Mouse (Mus musculus) kidney, embryonic 14.5 days (tissue): ENCODE results near the gene Lingo2. TPM values are rescaled to one million over a fixed set of nuclear protein-coding genes. Genes with fewer than 3 reads are reported as not detected.

Source experiments
- ATAC-seq: fragments of 200-750 bp; cut with Nextera tagmentation; 2 replicates; pipeline ENCODE4 v1.8.0; 2017; ENCODE audit warnings: moderate number of reproducible peaks, mild to moderate bottlenecking, moderate TSS enrichment, moderate library complexity; ENCODE audit not compliant: low FRiP score, low TSS enrichment
- H3K27ac ChIP-seq: fragments of 300-500 bp; sonication (generic); 2 replicates; pipeline ENCODE4 v1.5.1; 2014; ENCODE audit warnings: low read depth, mild to moderate bottlenecking, low read length, moderate library complexity, mixed read lengths
- H3K27me3 ChIP-seq: fragments of 300-500 bp; sonication (generic); 2 replicates; pipeline ENCODE4 v1.6.1; 2014; ENCODE audit warnings: mild to moderate bottlenecking, low read length; ENCODE audit not compliant: control insufficient read depth, insufficient read depth
- H3K36me3 ChIP-seq: fragments of 300-500 bp; sonication (generic); 2 replicates; pipeline ENCODE4 v1.6.1; 2014; ENCODE audit warnings: low read length, mixed read lengths; ENCODE audit not compliant: control insufficient read depth, insufficient read depth
- H3K4me1 ChIP-seq: fragments of 300-500 bp; sonication (generic); 2 replicates; pipeline ENCODE4 v1.6.1; 2014; ENCODE audit warnings: low read length, mixed read lengths; ENCODE audit not compliant: control insufficient read depth, insufficient read depth
- H3K4me2 ChIP-seq: fragments of 300-500 bp; sonication (generic); replicated peaks from 2 replicates; pipeline ENCODE4 v1.6.1; 2014; ENCODE audit warnings: low read depth, mild to moderate bottlenecking, low read length
- H3K4me3 ChIP-seq: fragments of 300-500 bp; sonication (generic); 2 replicates; pipeline ENCODE4 v1.5.1; 2014; ENCODE audit warnings: mild to moderate bottlenecking, low read length
- H3K9ac ChIP-seq: fragments of 300-500 bp; sonication (generic); 2 replicates; pipeline ENCODE4 v1.6.1; 2014; ENCODE audit warnings: low read depth, mild to moderate bottlenecking, low read length, moderate library complexity
- H3K9me3 ChIP-seq: fragments of 300-500 bp; sonication (generic); 2 replicates; pipeline ENCODE4 v1.6.1; 2016; ENCODE audit warnings: low read length; ENCODE audit not compliant: control insufficient read depth
- WGBS: fragments of 180-500 bp; shearing (Covaris S2); extraction: QIAGEN DNeasy Blood & Tissue Kit; methylation state at CpG from one replicate; pipeline ENCODE4 v1.1.7; 2014; 5-methylcytosine and 5-hydroxymethylcytosine counted together
- polyA plus RNA-seq: library from polyadenylated mRNA; unstranded; fragments of >200 nt; fragmentation: Nextera tagmentation; extraction: Ambion mirVana; gene quantifications from 2 replicates; pipeline ENCODE4 v1.2.1, GENCODE M21; 2014

Gene Lingo2
- polyA plus RNA-seq, 1 experiment from 2014 or later, result 0.41 TPM

DNA sequence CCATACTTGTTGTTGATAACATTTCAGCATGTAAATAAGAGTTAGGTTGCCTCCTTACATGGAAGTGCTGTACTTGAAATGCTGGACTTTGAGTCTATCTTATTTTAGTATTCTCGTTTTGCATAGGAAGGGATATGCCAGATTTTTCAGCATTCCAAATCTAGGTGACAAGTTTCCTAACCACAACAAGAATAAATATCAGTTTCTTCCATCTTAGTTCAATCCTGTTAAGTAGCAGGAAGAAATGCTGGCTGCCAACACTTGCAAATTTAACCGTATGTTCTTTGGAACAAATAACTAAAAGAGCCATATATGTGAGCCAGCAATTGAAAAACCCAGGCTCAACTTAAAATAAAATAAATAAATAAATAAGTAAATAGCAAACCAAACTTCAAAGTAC lies 315.9 kb downstream of the Lingo2 start:
- Histone ChIP-seq H3K4me3 (no peak overlapping the region), H3K4me1 (no peaks in the 10 kb centered on the region), H3K27me3 (no peaks in the 10 kb centered on the region), H3K9me3 (no peaks in the 10 kb centered on the region), H3K36me3 (no peaks in the 10 kb centered on the region), H3K4me2 (no peak overlapping the region), H3K9ac (no peak overlapping the region), H3K27ac (no peak overlapping the region)
- ATAC-seq, result no peak
- WGBS, result 85% methylated on average over 2 of the region's 2 CpGs

DNA sequence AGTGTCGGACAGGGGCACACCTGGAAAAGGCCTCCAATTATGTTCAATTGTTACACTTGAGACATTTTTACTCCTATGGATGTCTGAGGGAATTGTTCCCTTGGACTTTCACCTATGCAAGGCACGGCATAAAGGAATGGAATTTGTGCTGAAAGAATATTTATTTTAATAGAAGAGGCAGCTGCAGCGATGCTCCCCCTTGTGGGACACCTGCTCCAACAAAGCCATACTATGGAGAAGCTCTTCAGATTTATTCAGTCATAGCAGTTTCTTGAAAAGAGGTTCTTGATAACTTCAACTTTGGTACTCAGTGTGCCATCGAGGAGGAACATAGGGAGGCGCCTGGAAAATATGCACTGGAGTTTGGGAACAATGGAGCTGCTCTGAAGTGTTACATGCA lies 374.7 kb downstream of the Lingo2 start:
- Histone ChIP-seq H3K9ac (no peak overlapping the region), H3K4me1 (no peaks in the 10 kb centered on the region), H3K36me3 (no peaks in the 10 kb centered on the region), H3K4me3 (no peak overlapping the region), H3K9me3 (no peaks in the 10 kb centered on the region), H3K27ac (no peak overlapping the region), H3K27me3 (no peaks in the 10 kb centered on the region), H3K4me2 (no peak overlapping the region)
- ATAC-seq, result no peak
- WGBS, result 80% methylated on average over 5 of the region's 5 CpGs

DNA sequence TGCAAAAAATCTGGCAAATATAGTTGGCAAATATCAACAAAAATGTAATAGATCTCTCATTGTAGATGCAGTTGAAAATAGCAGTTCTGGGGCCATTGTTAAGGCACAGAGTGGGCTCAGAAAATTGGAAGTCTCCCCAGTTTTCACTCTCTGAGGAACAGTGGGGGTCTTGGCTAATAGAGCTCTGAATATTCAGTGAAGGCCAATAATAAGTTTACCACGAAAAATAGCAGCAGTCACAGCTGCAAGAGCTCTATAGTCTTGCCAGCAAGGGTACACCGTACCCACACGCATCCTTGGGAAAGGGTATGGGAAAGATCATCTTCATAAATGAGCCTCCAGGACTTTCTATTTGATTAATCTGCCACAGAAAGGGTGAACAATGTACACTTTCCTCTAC lies 375.3 kb downstream of the Lingo2 start:
- no peak overlapping the region for H3K9ac ChIP-seq
- H3K27ac ChIP-seq, result no peak overlapping the region
- no peak overlapping the region for H3K4me2 ChIP-seq
- H3K27me3 ChIP-seq, result no peaks in the 10 kb centered on the region
- no peaks in the 10 kb centered on the region for H3K36me3 ChIP-seq
- H3K9me3 ChIP-seq, result no peaks in the 10 kb centered on the region
- 81% methylated on average over 3 of the region's 3 CpGs for whole genome bisulfite sequencing
- no peak for ATAC-seq
- H3K4me1 ChIP-seq, result no peaks in the 10 kb centered on the region
- no peak overlapping the region for H3K4me3 ChIP-seq

DNA sequence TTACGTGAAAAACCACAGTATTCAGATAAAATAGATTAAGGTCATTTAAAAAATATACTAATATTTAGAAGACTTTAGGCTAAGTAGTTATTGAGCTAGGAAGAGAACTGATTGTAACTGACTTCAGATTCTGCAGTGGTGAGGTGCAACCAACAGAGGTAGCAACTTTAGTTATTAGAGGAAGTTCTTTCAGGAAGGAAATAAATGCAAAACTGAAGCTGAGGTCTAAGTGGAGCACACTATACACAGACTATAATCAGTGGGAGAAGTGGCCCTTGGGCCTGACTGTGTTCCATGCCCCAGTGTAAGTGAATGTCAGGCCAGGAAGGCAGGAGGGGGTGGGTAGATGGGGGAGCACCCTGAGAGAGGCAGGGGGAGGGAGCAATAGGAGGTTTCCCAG lies 385.0 kb downstream of the Lingo2 start:
- Histone ChIP-seq H3K4me3 (no peak overlapping the region), H3K4me1 (no peaks in the 10 kb centered on the region), H3K4me2 (no peak overlapping the region), H3K27ac (no peak overlapping the region), H3K27me3 (no peaks in the 10 kb centered on the region), H3K36me3 (no peaks in the 10 kb centered on the region), H3K9me3 (no peaks in the 10 kb centered on the region), H3K9ac (no peak overlapping the region)
- 92% methylated on average over 1 of the region's 1 CpGs for WGBS
- ATAC-seq, result no peak

DNA sequence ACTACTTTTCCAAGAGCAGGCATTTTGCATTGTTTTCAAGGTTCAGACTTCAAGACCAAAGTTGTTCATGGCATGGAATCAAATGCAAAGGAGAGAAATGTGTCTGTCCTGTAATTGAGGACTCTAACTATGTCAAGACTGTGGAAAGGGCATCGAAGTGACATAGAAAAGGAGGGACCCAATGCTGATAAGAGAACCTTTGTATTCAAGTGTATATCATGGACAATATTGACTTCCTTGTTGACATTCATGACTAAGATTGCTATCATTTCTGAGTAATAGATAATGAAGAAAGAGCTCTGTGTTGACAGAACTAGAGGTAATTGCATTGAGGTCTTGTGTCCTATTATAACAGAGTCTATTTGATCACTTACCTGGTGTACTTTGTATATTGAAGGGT lies 390.6 kb downstream of the Lingo2 start:
- H3K4me3 ChIP-seq, result no peak overlapping the region
- H3K9ac ChIP-seq, result no peak overlapping the region
- no peak overlapping the region for H3K27ac ChIP-seq
- no peak for ATAC-seq
- H3K27me3 ChIP-seq, result no peaks in the 10 kb centered on the region
- 88% methylated on average over 1 of the region's 1 CpGs for WGBS
- H3K36me3 ChIP-seq, result no peaks in the 10 kb centered on the region
- H3K4me2 ChIP-seq, result no peak overlapping the region
- no peaks in the 10 kb centered on the region for H3K9me3 ChIP-seq
- no peaks in the 10 kb centered on the region for H3K4me1 ChIP-seq

DNA sequence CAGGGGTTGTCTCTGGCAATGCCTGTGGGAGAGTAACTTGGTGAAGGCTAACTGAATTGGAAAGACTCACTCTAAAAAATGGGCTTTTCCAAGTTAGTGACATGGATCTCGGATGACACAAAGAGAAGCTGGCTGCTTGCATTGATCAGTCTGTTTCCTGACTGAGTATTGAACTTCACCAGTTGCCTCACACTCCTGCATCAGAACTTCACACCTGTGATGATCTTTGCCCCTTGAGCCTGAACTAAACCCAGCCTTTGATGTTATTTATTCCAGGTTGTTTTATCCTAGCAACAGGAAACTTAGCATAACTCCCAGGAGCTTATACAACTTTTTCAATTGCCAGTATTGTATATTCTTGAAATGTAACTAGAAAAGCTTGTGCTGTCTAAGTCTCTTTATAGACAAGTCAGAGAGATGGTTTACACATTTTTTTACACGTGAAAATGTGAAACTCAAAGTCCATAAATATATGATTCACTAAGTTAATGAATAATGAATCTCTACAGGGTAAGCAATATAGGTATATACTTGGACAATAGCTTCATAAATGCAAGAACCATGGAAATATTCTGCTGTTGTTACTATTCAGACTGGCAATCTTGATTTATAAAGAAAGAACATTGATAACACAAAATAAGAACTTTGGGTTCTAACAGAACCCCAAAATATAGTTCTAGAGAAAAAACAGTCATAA lies 410.7 kb downstream of the Lingo2 start:
- no peak overlapping the region for H3K27ac ChIP-seq
- no peak for ATAC-seq
- no peaks in the 10 kb centered on the region for H3K27me3 ChIP-seq
- no peak overlapping the region for H3K4me2 ChIP-seq
- H3K9me3 ChIP-seq, result no peaks in the 10 kb centered on the region
- H3K4me1 ChIP-seq, result no peaks in the 10 kb centered on the region
- no peak overlapping the region for H3K4me3 ChIP-seq
- WGBS, result 66% methylated on average over 2 of the region's 2 CpGs
- H3K9ac ChIP-seq, result no peak overlapping the region
- H3K36me3 ChIP-seq, result no peaks in the 10 kb centered on the region

DNA sequence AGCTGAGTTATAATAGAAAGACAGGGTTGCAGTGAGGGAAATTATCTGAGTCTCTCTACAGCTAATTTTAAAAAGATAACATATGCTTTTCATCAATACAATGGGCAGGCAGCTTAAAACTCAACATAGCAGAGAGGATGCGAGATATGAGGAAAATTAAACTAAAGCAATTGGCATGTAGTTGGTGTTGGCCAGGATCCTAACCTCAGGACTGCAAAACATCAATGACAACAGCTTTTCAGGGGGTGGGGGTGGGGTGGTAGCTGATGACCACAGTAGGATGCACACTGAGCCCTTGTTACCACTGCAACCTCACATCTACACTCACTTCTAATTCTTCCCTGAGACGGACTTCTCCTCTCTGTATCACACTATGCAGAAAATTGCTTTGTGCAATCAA lies 417.7 kb downstream of the Lingo2 start:
- H3K4me2 ChIP-seq, result no peak overlapping the region
- no peak for ATAC-seq
- no peak overlapping the region for H3K27ac ChIP-seq
- H3K9me3 ChIP-seq, result no peaks in the 10 kb centered on the region
- no peaks in the 10 kb centered on the region for H3K27me3 ChIP-seq
- WGBS, result 81% methylated on average over 2 of the region's 2 CpGs
- no peak overlapping the region for H3K4me3 ChIP-seq
- H3K4me1 ChIP-seq, result no peaks in the 10 kb centered on the region
- H3K36me3 ChIP-seq, result no peaks in the 10 kb centered on the region
- no peak overlapping the region for H3K9ac ChIP-seq

DNA sequence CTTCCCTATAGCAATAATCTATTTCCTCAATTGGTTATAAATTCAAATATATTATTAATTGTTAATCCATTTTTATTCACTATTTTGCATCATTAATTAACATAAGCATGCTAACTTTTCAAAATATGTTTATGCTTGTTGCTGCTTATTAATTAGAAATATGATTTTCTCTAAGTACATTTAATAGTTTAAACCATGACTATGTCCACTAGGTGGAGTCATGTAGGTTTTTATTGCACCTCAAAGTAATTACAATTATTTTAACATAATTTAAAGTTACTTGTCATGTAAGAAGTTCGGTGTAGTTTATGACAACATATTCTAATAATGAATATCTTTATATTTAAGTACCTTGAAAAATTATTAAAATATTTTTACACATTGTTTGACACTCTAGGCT lies 461.3 kb downstream of the Lingo2 start:
- WGBS, result 76% methylated on average over 1 of the region's 1 CpGs
- Histone ChIP-seq H3K27ac (no peak overlapping the region), H3K4me1 (no peaks in the 10 kb centered on the region), H3K9ac (no peak overlapping the region), H3K4me2 (no peak overlapping the region), H3K36me3 (no peaks in the 10 kb centered on the region), H3K4me3 (no peak overlapping the region), H3K27me3 (no peaks in the 10 kb centered on the region), H3K9me3 (no peaks in the 10 kb centered on the region)
- no peak for ATAC-seq

DNA sequence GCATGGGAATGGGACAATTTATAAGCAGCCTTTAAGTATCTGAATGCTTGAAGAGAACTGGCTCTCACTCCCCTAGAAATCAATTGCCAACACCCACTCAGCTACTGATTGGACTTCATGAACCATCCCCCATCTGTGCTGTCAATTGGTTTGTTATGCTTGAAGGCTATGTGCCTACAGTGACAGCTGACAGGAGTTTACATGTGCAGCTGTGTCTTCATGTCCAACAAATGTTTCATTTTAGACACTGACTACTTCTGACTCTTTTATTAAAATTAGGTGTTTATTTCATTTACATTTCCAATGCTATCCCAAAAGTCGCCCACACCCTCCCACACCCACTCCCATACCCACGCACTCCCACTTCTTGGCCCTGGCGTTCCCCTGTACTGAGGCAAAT lies 516.3 kb downstream of the Lingo2 start:
- Histone ChIP-seq H3K36me3 (no peaks in the 10 kb centered on the region), H3K9me3 (no peaks in the 10 kb centered on the region), H3K4me1 (no peaks in the 10 kb centered on the region), H3K4me3 (no peak overlapping the region), H3K9ac (no peak overlapping the region), H3K27ac (no peak overlapping the region), H3K27me3 (no peaks in the 10 kb centered on the region), H3K4me2 (no peak overlapping the region)
- WGBS, result 83% methylated on average over 3 of the region's 3 CpGs
- no peak for ATAC-seq
